Mouse (Mus musculus) hindbrain, embryonic 15.5 days (tissue): ENCODE results near the gene Pcolce. TPM values are rescaled to one million over a fixed set of nuclear protein-coding genes. Genes with fewer than 3 reads are reported as not detected.

ENCODE experiments used
- ATAC-seq: fragments of 200-750 bp; cut with Nextera tagmentation; 2 replicates; pipeline ENCODE4 v1.8.0; 2017; ENCODE audit warnings: low read depth, moderate number of reproducible peaks, moderate TSS enrichment; ENCODE audit not compliant: low FRiP score
- H3K27ac ChIP-seq: fragments of 300-500 bp; sonication (generic); replicated peaks from 2 replicates; pipeline ENCODE4 v1.5.1; 2015; ENCODE audit warnings: mild to moderate bottlenecking, inconsistent platforms
- H3K27me3 ChIP-seq: fragments of 300-500 bp; sonication (generic); 2 replicates; pipeline ENCODE4 v1.6.1; 2015; ENCODE audit warnings: control low read depth, inconsistent platforms
- H3K36me3 ChIP-seq: fragments of 300-500 bp; sonication (generic); 2 replicates; pipeline ENCODE4 v1.6.1; 2015; ENCODE audit warnings: control low read depth, inconsistent platforms
- H3K4me1 ChIP-seq: fragments of 300-500 bp; sonication (generic); replicated peaks from 2 replicates; pipeline ENCODE4 v1.6.1; 2015; ENCODE audit warnings: control low read depth, inconsistent platforms
- H3K4me2 ChIP-seq: fragments of 300-500 bp; sonication (generic); 2 replicates; pipeline ENCODE4 v1.6.1; 2015; ENCODE audit warnings: moderate library complexity, mild to moderate bottlenecking, inconsistent platforms
- H3K4me3 ChIP-seq: fragments of 300-500 bp; sonication (generic); 2 replicates; pipeline ENCODE4 v1.5.1; 2015; ENCODE audit warnings: mild to moderate bottlenecking, inconsistent platforms
- H3K9ac ChIP-seq: fragments of 300-500 bp; sonication (generic); 2 replicates; pipeline ENCODE4 v1.6.1; 2015; ENCODE audit warnings: inconsistent platforms
- H3K9me3 ChIP-seq: fragments of 300-500 bp; sonication (generic); 2 replicates; pipeline ENCODE4 v1.6.1; 2016; ENCODE audit warnings: control low read depth, inconsistent platforms
- whole genome bisulfite sequencing: fragments of 180-500 bp; shearing (Covaris S2); methylation state at CpG from one replicate; pipeline ENCODE4 v1.1.7; 2015; 5-methylcytosine and 5-hydroxymethylcytosine counted together
- polyA plus RNA-seq: library from polyadenylated mRNA; unstranded; fragments of >200 nt; fragmentation: Nextera tagmentation; extraction: Ambion mirVana; gene quantifications from 2 replicates; pipeline ENCODE4 v1.2.1, GENCODE M21; 2015

The Pcolce gene
- polyA plus RNA-seq, 1 experiment from 2014 or later = 16.6 TPM

DNA sequence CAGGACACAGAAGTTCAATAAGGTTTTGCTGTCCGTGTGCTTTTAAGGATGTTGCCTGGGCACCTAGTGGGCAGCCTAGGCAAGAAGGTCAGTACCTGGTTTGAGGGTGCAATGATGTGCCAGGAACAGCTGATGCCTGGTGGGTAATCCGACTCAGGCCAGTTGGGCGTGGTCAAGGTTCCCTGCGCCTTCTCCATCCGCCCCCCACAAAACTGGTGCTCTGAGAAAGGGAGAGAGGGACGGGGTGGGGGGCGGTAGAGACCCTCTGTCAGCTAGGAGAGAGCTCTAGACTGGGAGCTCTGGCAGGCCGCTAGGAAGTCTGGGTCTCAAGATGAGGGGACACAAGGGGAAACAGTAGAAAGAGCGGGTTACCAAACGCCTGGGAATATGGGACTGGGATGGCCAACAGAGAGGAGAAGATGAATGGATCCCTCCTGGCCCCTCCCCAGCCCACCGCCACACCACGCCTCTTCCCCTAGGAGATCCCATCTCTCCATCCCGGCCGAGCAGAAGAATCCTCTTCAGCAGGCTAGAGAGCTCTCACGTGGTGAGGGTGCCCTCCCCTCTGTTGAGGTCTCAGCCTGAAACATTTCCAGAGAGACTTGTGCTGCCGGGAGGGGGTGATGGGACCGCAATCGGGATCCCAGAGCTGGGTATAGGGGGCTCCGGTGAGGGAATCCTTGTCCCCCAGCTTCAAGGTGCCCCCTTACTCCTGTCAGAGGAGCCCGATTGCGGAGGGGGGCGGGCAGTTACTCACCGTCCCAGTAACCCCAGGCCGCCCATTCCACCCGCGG is 5.5 kb downstream of the Pcolce start:
- peak overlapping the region; percentile 12; the same call in 1 of the 2 replicates for H3K4me3 ChIP-seq
- H3K9ac ChIP-seq = 0 out of 2 replicates have a peak overlapping the region, but pooled peaks have one; percentile 4
- 14% methylated on average over 26 of the region's 26 CpGs for WGBS

GRCm38 (mm10) chr5:137601365-137601729 is 12.2 kb downstream of the Pcolce start:
- ATAC-seq = no peak
- under 1% methylated on average over 22 of the region's 22 CpGs for WGBS
- peak overlapping the region; percentile 97 for H3K4me2 ChIP-seq
- peaks cover 27% of the 10 kb centered on the region for H3K4me1 ChIP-seq
- peak overlapping the region; percentile 32 for H3K9ac ChIP-seq
- 0 out of 2 replicates have a peak overlapping the region, but pooled peaks have one; percentile 7 for H3K27ac ChIP-seq
- no peaks in the 10 kb centered on the region for H3K27me3 ChIP-seq
- peak overlapping the region; percentile 87 for H3K4me3 ChIP-seq
- no peaks in the 10 kb centered on the region for H3K9me3 ChIP-seq
- no peaks in the 10 kb centered on the region for H3K36me3 ChIP-seq

More for the DNA sequence above, 5.5 kb downstream of the Pcolce start:
- no peak overlapping the region for H3K27ac ChIP-seq
- no peaks in the 10 kb centered on the region for H3K36me3 ChIP-seq
- ATAC-seq = no peak; the same call in 1 of the 2 replicates
- H3K27me3 ChIP-seq = peaks cover 18% of the 10 kb centered on the region
- H3K4me1 ChIP-seq = peaks cover 12% of the 10 kb centered on the region
- peak overlapping the region; percentile 37 for H3K4me2 ChIP-seq
- no peaks in the 10 kb centered on the region for H3K9me3 ChIP-seq

GRCm38 (mm10) chr5:137600619-137601364 is 12.8 kb downstream of the Pcolce start, which contains the start of gene Mospd3:
Gene Mospd3, minus strand, starts transcription at chr5:137601058.
- peak; percentile 96 for ATAC-seq
- no peaks in the 10 kb centered on the region for H3K9me3 ChIP-seq
- under 1% methylated on average over 41 of the region's 41 CpGs for WGBS
- H3K9ac ChIP-seq = peak within 1 kb of the TSS; percentile 91
- H3K4me2 ChIP-seq = peak within 1 kb of the TSS; percentile 97
- no peaks in the 10 kb centered on the region for H3K36me3 ChIP-seq
- peaks cover 27% of the 10 kb centered on the region for H3K4me1 ChIP-seq
- peak within 1 kb of the TSS; percentile 89 for H3K27ac ChIP-seq
- H3K27me3 ChIP-seq = no peaks in the 10 kb centered on the region
- H3K4me3 ChIP-seq = peak within 1 kb of the TSS; percentile 87

- peak overlapping the region; percentile 97 for H3K4me2 ChIP-seq
- peak overlapping the region; percentile 91 for H3K9ac ChIP-seq
- 2% methylated on average over 19 of the region's 19 CpGs for WGBS
- H3K36me3 ChIP-seq = no peaks in the 10 kb centered on the region
- peaks cover 27% of the 10 kb centered on the region for H3K4me1 ChIP-seq
- H3K9me3 ChIP-seq = no peaks in the 10 kb centered on the region
- H3K27me3 ChIP-seq = no peaks in the 10 kb centered on the region
- peak overlapping the region; percentile 87 for H3K4me3 ChIP-seq
- ATAC-seq = no peak
- peak overlapping the region; percentile 89 for H3K27ac ChIP-seq
Observed at GRCm38 (mm10) chr5:137600281-137600618, 13.3 kb downstream of the Pcolce start.

GRCm38 (mm10) chr5:137599600-137599999 is 14.0 kb downstream of the Pcolce start:
- Histone ChIP-seq H3K36me3 (no peaks in the 10 kb centered on the region), H3K27ac (no peak overlapping the region; the same call in 1 of the 2 replicates), H3K9me3 (no peaks in the 10 kb centered on the region), H3K4me1 (peaks cover 27% of the 10 kb centered on the region), H3K27me3 (no peaks in the 10 kb centered on the region), H3K9ac (peak overlapping the region; percentile 91), H3K4me2 (peak overlapping the region; percentile 97), H3K4me3 (peak overlapping the region; percentile 87)
- no peak for ATAC-seq
- 70% methylated on average over 9 of the region's 9 CpGs for WGBS

- ATAC-seq = no peak
- H3K36me3 ChIP-seq = no peaks in the 10 kb centered on the region
- H3K27me3 ChIP-seq = no peaks in the 10 kb centered on the region
- 77% methylated on average over 2 of the region's 2 CpGs for WGBS
- no peak overlapping the region for H3K4me3 ChIP-seq
- H3K9me3 ChIP-seq = no peaks in the 10 kb centered on the region
- peaks cover 27% of the 10 kb centered on the region for H3K4me1 ChIP-seq
- no peak overlapping the region for H3K4me2 ChIP-seq
- no peak overlapping the region for H3K27ac ChIP-seq
- H3K9ac ChIP-seq = no peak overlapping the region
Observed at GRCm38 (mm10) chr5:137598100-137598826, 15.3 kb downstream of the Pcolce start.

GRCm38 (mm10) chr5:137597625-137598024 is 16.0 kb downstream of the Pcolce start:
- Histone ChIP-seq H3K27ac (no peak overlapping the region), H3K9ac (no peak overlapping the region), H3K4me1 (peaks cover 26% of the 10 kb centered on the region), H3K36me3 (no peaks in the 10 kb centered on the region), H3K27me3 (no peaks in the 10 kb centered on the region), H3K9me3 (no peaks in the 10 kb centered on the region), H3K4me3 (no peak overlapping the region), H3K4me2 (no peak overlapping the region)
- WGBS = 96% methylated on average over 6 of the region's 6 CpGs
- ATAC-seq = no peak

GRCm38 (mm10) chr5:137596601-137597261 is 16.9 kb downstream of the Pcolce start:
- Histone ChIP-seq H3K36me3 (no peaks in the 10 kb centered on the region), H3K9ac (no peak overlapping the region), H3K27ac (no peak overlapping the region), H3K4me1 (peaks cover 20% of the 10 kb centered on the region), H3K27me3 (no peaks in the 10 kb centered on the region), H3K9me3 (no peaks in the 10 kb centered on the region), H3K4me3 (peak overlapping the region; percentile 8; the same call in 1 of the 2 replicates), H3K4me2 (peak overlapping the region; percentile 35)
- no peak for ATAC-seq
- 38% methylated on average over 21 of the region's 30 CpGs for WGBS

DNA sequence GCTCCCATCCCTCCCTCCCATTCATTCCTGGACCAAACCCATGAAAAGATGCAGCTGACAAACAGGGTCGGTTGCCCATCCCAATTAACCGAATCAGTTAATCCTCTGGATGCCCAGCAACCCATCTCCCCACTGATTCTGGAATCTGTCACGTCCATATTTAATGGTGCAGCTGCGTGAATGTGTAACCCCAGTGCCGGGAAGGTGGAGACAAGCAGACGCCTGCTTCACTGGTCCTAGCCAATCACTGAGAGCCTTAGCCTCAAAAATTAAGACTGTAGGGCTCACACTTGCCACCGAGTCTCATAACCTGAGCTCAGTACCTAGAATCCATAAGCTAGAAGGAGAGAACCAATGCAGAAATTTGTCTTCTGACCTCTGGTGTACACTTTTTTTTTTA is 17.7 kb downstream of the Pcolce start:
- H3K36me3 ChIP-seq = no peaks in the 10 kb centered on the region
- no peak for ATAC-seq
- WGBS = 57% methylated on average over 7 of the region's 7 CpGs
- H3K4me1 ChIP-seq = peaks cover 16% of the 10 kb centered on the region
- H3K4me3 ChIP-seq = no peak overlapping the region
- no peaks in the 10 kb centered on the region for H3K27me3 ChIP-seq
- no peak overlapping the region for H3K4me2 ChIP-seq
- H3K9ac ChIP-seq = no peak overlapping the region
- no peaks in the 10 kb centered on the region for H3K9me3 ChIP-seq
- no peak overlapping the region for H3K27ac ChIP-seq

- Histone ChIP-seq H3K36me3 (no peaks in the 10 kb centered on the region), H3K9ac (no peak overlapping the region), H3K9me3 (no peaks in the 10 kb centered on the region), H3K4me2 (no peak overlapping the region), H3K27ac (no peak overlapping the region), H3K4me3 (no peak overlapping the region), H3K27me3 (no peaks in the 10 kb centered on the region), H3K4me1 (no peaks in the 10 kb centered on the region)
- ATAC-seq = no peak
- WGBS = 80% methylated on average over 5 of the region's 5 CpGs
Observed at GRCm38 (mm10) chr5:137590507-137590906, 23.1 kb downstream of the Pcolce start.

DNA sequence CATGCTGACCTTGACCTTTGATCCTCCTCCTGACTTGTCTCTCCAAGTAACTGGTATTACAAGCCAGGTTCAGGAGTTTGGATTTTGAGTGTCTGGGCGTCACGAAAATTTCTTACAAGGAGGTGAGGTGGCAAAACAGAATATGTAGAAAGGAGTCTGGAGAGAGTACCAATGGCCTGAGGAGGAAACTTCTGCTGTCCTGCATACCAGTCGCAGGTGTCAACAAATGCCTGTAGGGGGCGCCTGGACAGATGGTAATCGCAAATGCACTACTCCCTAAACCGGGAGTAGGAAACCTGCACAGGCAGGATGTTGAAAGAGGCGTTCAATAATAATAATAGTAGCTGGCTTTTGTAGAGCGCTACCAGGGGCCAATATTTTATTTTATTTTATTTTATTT is 28.6 kb downstream of the Pcolce start:
- peaks cover 21% of the 10 kb centered on the region for H3K4me1 ChIP-seq
- no peaks in the 10 kb centered on the region for H3K36me3 ChIP-seq
- H3K27ac ChIP-seq = no peak overlapping the region
- no peak overlapping the region for H3K4me2 ChIP-seq
- no peaks in the 10 kb centered on the region for H3K9me3 ChIP-seq
- 34% methylated on average over 8 of the region's 8 CpGs for WGBS
- no peak for ATAC-seq
- H3K4me3 ChIP-seq = no peak overlapping the region
- H3K9ac ChIP-seq = no peak overlapping the region
- no peaks in the 10 kb centered on the region for H3K27me3 ChIP-seq
